Mouse (Mus musculus): Measurements from ENCODE around the gene Arl13a.
"Not testable (repeated sequence)": the region's sequence is repeated elsewhere in the genome, so short reads cannot be mapped to it uniquely, and the experiment has no call there.

Arl13a gene

GRCm38 (mm10) chrX:134187201-134187600 is at the start of gene Arl13a:
Arl13a (plus strand) TSS chrX:134187501.
- DNase-seq (ENCODE audit: extremely low read depth, low read depth, low spot score): not testable (repeated sequence)

GRCm38 (mm10) chrX:134140024-134140423 is 47.3 kb upstream of the Arl13a start:
- DNase-seq (ENCODE audit: extremely low read depth, low read depth, low spot score): no peak

- DNase-seq (ENCODE audit: extremely low read depth, low read depth, low spot score): no peak
These were observed 45.8 kb upstream of the Arl13a start for GRCm38 (mm10) chrX:134141551-134141950.

GRCm38 (mm10) chrX:134141986-134142385 is 45.3 kb upstream of the Arl13a start:
- no peak for DNase-seq (ENCODE audit: extremely low read depth, low read depth, low spot score)

GRCm38 (mm10) chrX:134158151-134158550 is 29.1 kb upstream of the Arl13a start:
- DNase-seq (ENCODE audit: extremely low read depth, low read depth, low spot score): no peak

GRCm38 (mm10) chrX:134160442-134160841 is 26.9 kb upstream of the Arl13a start:
- no peak for DNase-seq (ENCODE audit: extremely low read depth, low read depth, low spot score)

GRCm38 (mm10) chrX:134162043-134162720 is 25.1 kb upstream of the Arl13a start, which contains the start of gene Xkrx:
Xkrx (minus strand) TSS chrX:134162076.
- DNase-seq (ENCODE audit: extremely low read depth, low read depth, low spot score): no peak

- DNase-seq (ENCODE audit: extremely low read depth, low read depth, low spot score): no peak
These were observed 24.5 kb upstream of the Arl13a start for GRCm38 (mm10) chrX:134162826-134163225.

GRCm38 (mm10) chrX:134163484-134163883 is 23.8 kb upstream of the Arl13a start:
- no peak for DNase-seq (ENCODE audit: extremely low read depth, low read depth, low spot score)

- DNase-seq (ENCODE audit: extremely low read depth, low read depth, low spot score): no peak
These were observed 16.7 kb upstream of the Arl13a start for GRCm38 (mm10) chrX:134170584-134170983.

GRCm38 (mm10) chrX:134174699-134175098 is 12.6 kb upstream of the Arl13a start:
- no peak for DNase-seq (ENCODE audit: extremely low read depth, low read depth, low spot score)

- DNase-seq (ENCODE audit: extremely low read depth, low read depth, low spot score): no peak
These were observed 21.2 kb downstream of the Arl13a start for GRCm38 (mm10) chrX:134208491-134208890.

GRCm38 (mm10) chrX:134211151-134211642 is 23.9 kb downstream of the Arl13a start:
- no peak for DNase-seq (ENCODE audit: extremely low read depth, low read depth, low spot score)

- DNase-seq (ENCODE audit: extremely low read depth, low read depth, low spot score): no peak
These were observed 30.9 kb downstream of the Arl13a start for GRCm38 (mm10) chrX:134218161-134218560.

- no peak for DNase-seq (ENCODE audit: extremely low read depth, low read depth, low spot score)
These were observed 33.3 kb downstream of the Arl13a start for GRCm38 (mm10) chrX:134220618-134221017.

GRCm38 (mm10) chrX:134221856-134222255 is 34.6 kb downstream of the Arl13a start, which contains the start of gene Nox1:
Nox1 (minus strand) TSS chrX:134221956.
- DNase-seq (ENCODE audit: extremely low read depth, low read depth, low spot score): no peak

- no peak for DNase-seq (ENCODE audit: extremely low read depth, low read depth, low spot score)
These were observed 45.7 kb downstream of the Arl13a start for GRCm38 (mm10) chrX:134233048-134233447.

GRCm38 (mm10) chrX:134238266-134238665 is 51.0 kb downstream of the Arl13a start:
- DNase-seq (ENCODE audit: extremely low read depth, low read depth, low spot score): no peak

- no peak for DNase-seq (ENCODE audit: extremely low read depth, low read depth, low spot score)
These were observed 58.6 kb downstream of the Arl13a start for GRCm38 (mm10) chrX:134245946-134246345.

- no peak for DNase-seq (ENCODE audit: extremely low read depth, low read depth, low spot score)
These were observed 60.9 kb downstream of the Arl13a start for GRCm38 (mm10) chrX:134248202-134248601.

Data from fat pad, adult 2 months (tissue).